Mouse (Mus musculus) brain, embryonic 14.5 days (tissue): ENCODE data around the gene Kank4.

ENCODE experiments used
- CTCF ChIP-seq: fragments of 200-500 bp; IDR thresholded peaks from 2 replicates; pipeline ENCODE4 v1.5.1; 2012; ENCODE audit warnings: inconsistent platforms, mild to moderate bottlenecking, moderate library complexity, borderline replicate concordance; ENCODE audit not compliant: insufficient read depth, insufficient read length; ENCODE audit errors: extremely low read depth
- POLR2A ChIP-seq: fragments of 200-500 bp; IDR thresholded peaks from 2 replicates; pipeline ENCODE4 v1.6.1; 2012; ENCODE audit warnings: mild to moderate bottlenecking, inconsistent platforms, borderline replicate concordance; ENCODE audit not compliant: poor library complexity, insufficient read depth, insufficient read length, severe bottlenecking; ENCODE audit errors: extremely low read depth

GRCm38 (mm10) chr4:98793486-98793885, 23.9 kb downstream of the Kank4 start:
- TF ChIP-seq CTCF, result no peak
- TF ChIP-seq POLR2A, result no peak
